23 mouse cellular contexts compared by ENCODE assay signal in genomic region chr1:84848335-84848734, GRCm38 (mm10). TPM values are rescaled to one million over a fixed set of nuclear protein-coding genes. Genes with fewer than 3 reads are reported as not detected.
DNase-seq lines count a peak whose midpoint lies in the region; ATAC-seq and TF ChIP-seq lines count a peak whose summit lies in the region.
"Had no signal": no experiment of that assay in that cellular context is flagged by ENCODE, and none has a peak within 500 bp of the region (broad histone marks: within the 10 kb centered on the region; RNA-seq: fewer than 3 reads in every experiment).

No protein-coding gene starts in this region.

- no peak for ATAC-seq in intestine, postnatal 0 days
- no peak for ATAC-seq in intestine, embryonic 16.5 days
- ATAC-seq: activated CD4-positive, CD25-positive, alpha-beta regulatory T cell, adult 4 months; forebrain, embryonic 13.5 days; forebrain, embryonic 15.5 days; forebrain, postnatal 0 days; Patski had no signal

- H3K4me2 ChIP-seq in intestine, postnatal 0 days (replicated peaks; ENCODE audit: low read depth), result peak overlapping the region; percentile 14; the same call in 1 of the 2 replicates
- H3K4me2 ChIP-seq in intestine, embryonic 16.5 days (ENCODE audit: low read depth, low read length), result no peak overlapping the region
- H3K4me2 ChIP-seq: embryonic facial prominence, embryonic 12.5 days; forebrain, embryonic 13.5 days; forebrain, embryonic 15.5 days had no signal

- H3K4me3 ChIP-seq in intestine, postnatal 0 days (ENCODE audit: low read depth, low read length), result no peak overlapping the region
- no peak overlapping the region for H3K4me3 ChIP-seq in intestine, embryonic 16.5 days (ENCODE audit: low read length)
- H3K4me3 ChIP-seq in E14TG2a.4 (replicated peaks; ENCODE audit: low read length), result peak overlapping the region; percentile 79
- H3K4me3 ChIP-seq in ES-Bruce4 (ENCODE audit: low read depth, low read length), result peak overlapping the region; percentile 97
- no peak overlapping the region for H3K4me3 ChIP-seq in layer of hippocampus, adult 2 months
- H3K4me3 ChIP-seq in kidney, adult 2 months (ENCODE audit: insufficient read depth, low read depth, low read length), result no peak overlapping the region
- H3K4me3 ChIP-seq: embryonic facial prominence, embryonic 10.5 days; embryonic facial prominence, embryonic 12.5 days; forebrain, embryonic 13.5 days; forebrain, embryonic 15.5 days had no signal

- TF ChIP-seq CTCF in intestine, postnatal 0 days (IDR thresholded peaks at IDR 0.05; ENCODE audit: low read depth), result no peak
- TF ChIP-seq CTCF in E14TG2a.4 (conservative IDR thresholded peaks at IDR 0.05; ENCODE audit: low read length), result no peak
- TF ChIP-seq CTCF in ES-Bruce4 (IDR thresholded peaks at IDR 0.05; ENCODE audit: low read depth, low read length), result no peak
- TF ChIP-seq CTCF in layer of hippocampus, adult 2 months (conservative IDR thresholded peaks at IDR 0.05), result no peak
- no peak for TF ChIP-seq CTCF in kidney, adult 2 months (conservative IDR thresholded peaks at IDR 0.05; ENCODE audit: insufficient read depth, insufficient read length, low read depth, low read length)

- no peaks in the 10 kb centered on the region for H3K36me3 ChIP-seq in intestine, postnatal 0 days (ENCODE audit: control insufficient read depth, insufficient read depth)
- H3K36me3 ChIP-seq in intestine, embryonic 16.5 days (ENCODE audit: control insufficient read depth, insufficient read depth, low read length), result no peaks in the 10 kb centered on the region
- H3K36me3 ChIP-seq in E14TG2a.4 (ENCODE audit: insufficient read depth, low read length), result peaks cover 43% of the 10 kb centered on the region
- peaks cover 15% of the 10 kb centered on the region for H3K36me3 ChIP-seq in ES-Bruce4 (ENCODE audit: control insufficient read depth, insufficient read depth, low read length, poor library complexity, severe bottlenecking)
- no peaks in the 10 kb centered on the region for H3K36me3 ChIP-seq in kidney, adult 2 months (ENCODE audit: control insufficient read depth, insufficient read depth, low read length)
- H3K36me3 ChIP-seq: embryonic facial prominence, embryonic 12.5 days; forebrain, embryonic 15.5 days had no signal

- WGBS in intestine, postnatal 0 days, result 79% methylated on average over 3 of the region's 3 CpGs
- WGBS in intestine, embryonic 16.5 days, result 89% methylated on average over 3 of the region's 3 CpGs
- 61% methylated on average over 3 of the region's 3 CpGs for WGBS in kidney, adult 2 months

- TF ChIP-seq POLR2A in ES-Bruce4 (IDR thresholded peaks at IDR 0.05; ENCODE audit: insufficient read depth, low read length), result no peak
- TF ChIP-seq POLR2A in kidney, adult 2 months (IDR thresholded peaks at IDR 0.05; ENCODE audit: low read depth, low read length), result no peak

- no peak overlapping the region; the same call in 1 of the 2 replicates for H3K27ac ChIP-seq in intestine, postnatal 0 days (ENCODE audit: low read depth, low read length)
- H3K27ac ChIP-seq in intestine, embryonic 16.5 days (ENCODE audit: low read length), result no peak overlapping the region
- H3K27ac ChIP-seq in ES-Bruce4 (ENCODE audit: insufficient read depth, low read length), result peak overlapping the region; percentile 97
- no peak overlapping the region for H3K27ac ChIP-seq in layer of hippocampus, adult 2 months
- no peak overlapping the region for H3K27ac ChIP-seq in kidney, adult 2 months (ENCODE audit: insufficient read depth, low read depth, low read length)
- H3K27ac ChIP-seq: embryonic facial prominence, embryonic 10.5 days; embryonic facial prominence, embryonic 12.5 days; forebrain, embryonic 13.5 days; forebrain, embryonic 15.5 days had no signal

- TF ChIP-seq EP300 in ES-Bruce4 (IDR thresholded peaks at IDR 0.05; ENCODE audit: insufficient read depth, low read depth, low read length), result no peak

- H3K27me3 ChIP-seq in intestine, postnatal 0 days (replicated peaks; ENCODE audit: control insufficient read depth, insufficient read depth, low read length), result no peaks in the 10 kb centered on the region
- no peaks in the 10 kb centered on the region for H3K27me3 ChIP-seq in intestine, embryonic 16.5 days (replicated peaks; ENCODE audit: control insufficient read depth, insufficient read depth, low read length)
- no peaks in the 10 kb centered on the region for H3K27me3 ChIP-seq in E14TG2a.4 (ENCODE audit: insufficient read depth, low read length)
- no peaks in the 10 kb centered on the region for H3K27me3 ChIP-seq in ES-Bruce4 (ENCODE audit: control insufficient read depth, insufficient read depth, low read length, poor library complexity, severe bottlenecking)
- no peaks in the 10 kb centered on the region for H3K27me3 ChIP-seq in kidney, adult 2 months (replicated peaks; ENCODE audit: control insufficient read depth, insufficient read depth, low read length)
- H3K27me3 ChIP-seq: embryonic facial prominence, embryonic 12.5 days; forebrain, embryonic 13.5 days; forebrain, embryonic 15.5 days; Patski had no signal

- H3K4me1 ChIP-seq in intestine, postnatal 0 days (replicated peaks; ENCODE audit: control insufficient read depth, insufficient read depth, low read length), result no peaks in the 10 kb centered on the region
- H3K4me1 ChIP-seq in intestine, embryonic 16.5 days (ENCODE audit: control insufficient read depth, insufficient read depth, low read length), result peaks cover 3% of the 10 kb centered on the region; the same call in 1 of the 2 replicates
- H3K4me1 ChIP-seq in E14TG2a.4 (replicated peaks; ENCODE audit: low read depth, low read length), result peaks cover 88% of the 10 kb centered on the region
- H3K4me1 ChIP-seq in ES-Bruce4 (ENCODE audit: control insufficient read depth, insufficient read depth, low read length), result peaks cover 6% of the 10 kb centered on the region
- H3K4me1 ChIP-seq in kidney, adult 2 months (ENCODE audit: control insufficient read depth, insufficient read depth, low read length), result peaks cover 15% of the 10 kb centered on the region
- H3K4me1 ChIP-seq: embryonic facial prominence, embryonic 12.5 days; forebrain, embryonic 13.5 days; forebrain, embryonic 15.5 days had no signal

- DNase-seq in yolk sac, embryonic 10.5 days (ENCODE audit: low spot score), result peak; percentile 55
- DNase-seq in layer of hippocampus, adult 2 months (ENCODE audit: low spot score in 2 of 2), result no peak
- DNase-seq in kidney, adult 2 months, result no peak
- DNase-seq: adrenal gland, adult 8-10 months; adrenal gland, postnatal 14 days; adrenal gland, postnatal 36 days; cerebellum, adult 11-12 months; cerebellum, adult 2 months; cerebellum, adult 9-10 months; cerebellum, postnatal 10 days; cerebellum, postnatal 25 days; forebrain, postnatal 0 days had no signal

- no peak overlapping the region for H3K9ac ChIP-seq in intestine, postnatal 0 days (ENCODE audit: low read depth, low read length)
- no peak overlapping the region for H3K9ac ChIP-seq in intestine, embryonic 16.5 days (ENCODE audit: low read depth, low read length)
- peak overlapping the region; percentile 88 for H3K9ac ChIP-seq in ES-Bruce4 (ENCODE audit: low read depth, poor library complexity, severe bottlenecking)
- H3K9ac ChIP-seq: embryonic facial prominence, embryonic 12.5 days; forebrain, embryonic 13.5 days; forebrain, embryonic 15.5 days; forebrain, postnatal 0 days had no signal

- no peaks in the 10 kb centered on the region for H3K9me3 ChIP-seq in intestine, postnatal 0 days (ENCODE audit: control insufficient read depth)
- H3K9me3 ChIP-seq in intestine, embryonic 16.5 days (ENCODE audit: control insufficient read depth, low read length), result no peaks in the 10 kb centered on the region
- no peaks in the 10 kb centered on the region for H3K9me3 ChIP-seq in E14TG2a.4 (ENCODE audit: low read length)
- no peaks in the 10 kb centered on the region for H3K9me3 ChIP-seq in ES-Bruce4 (replicated peaks; ENCODE audit: control insufficient read depth, insufficient read depth, low read length, poor library complexity, severe bottlenecking)
- H3K9me3 ChIP-seq: embryonic facial prominence, embryonic 10.5 days; embryonic facial prominence, embryonic 12.5 days; forebrain, embryonic 13.5 days; forebrain, embryonic 15.5 days; G1E had no signal

RNA-seq across cellular contexts. Expression of gene Trip12, which starts 8.0 kb away (rescaled TPM):
- 40.7 and 46.4 TPM in 2 replicates for polyA plus RNA-seq in intestine, postnatal 0 days (2015; fragmentation: Nextera tagmentation; extraction: Ambion mirVana)
- polyA plus RNA-seq in intestine, embryonic 16.5 days (2015; fragmentation: Nextera tagmentation; extraction: Ambion mirVana), result 34.5 and 42.9 TPM in 2 replicates
- 665 and 675 TPM in 2 replicates for polyA plus RNA-seq in ES-Bruce4 (2011; ENCODE audit: insufficient read depth, insufficient read length, low read depth, missing spikeins)
- total RNA-seq in layer of hippocampus, adult 2 months (2021), result 100 to 1,000 TPM; 196 to 201 TPM
- polyA plus RNA-seq in kidney, adult 2 months (2012; rRNA removed), result 26.6 and 35.7 TPM in 2 replicates

RNA-seq across cellular contexts. Expression of gene Fbxo36, which starts 8.7 kb away (rescaled TPM):
- 14.4 and 18.5 TPM in 2 replicates for polyA plus RNA-seq in intestine, postnatal 0 days (2015; fragmentation: Nextera tagmentation; extraction: Ambion mirVana)
- polyA plus RNA-seq in intestine, embryonic 16.5 days (2015; fragmentation: Nextera tagmentation; extraction: Ambion mirVana), result 14.9 and 17.1 TPM in 2 replicates
- 11.1 and 13.5 TPM in 2 replicates for polyA plus RNA-seq in ES-Bruce4 (2011; ENCODE audit: insufficient read depth, insufficient read length, low read depth, missing spikeins)
- 1 to 10 TPM; 2.4 to 3.1 TPM for total RNA-seq in layer of hippocampus, adult 2 months (2021)
- 28.7 and 32.3 TPM in 2 replicates for polyA plus RNA-seq in kidney, adult 2 months (2012; rRNA removed)

Comparison
In these comparisons a context has a peak if more than half of its experiments do, and no peak if none do; other contexts are left out.
1. H3K4me3 ChIP-seq: peak in E14TG2a.4 (single experiment) and ES-Bruce4 (single experiment); none in intestine, postnatal 0 days (single experiment), intestine, embryonic 16.5 days (single experiment), layer of hippocampus, adult 2 months (single experiment) and kidney, adult 2 months (single experiment).
2. RNA of gene Trip12, which starts 8.0 kb away (polyA plus RNA-seq): 665 to 675 TPM in ES-Bruce4; 40.7 to 46.4 TPM in intestine, postnatal 0 days, 26.6 to 35.7 TPM in kidney, adult 2 months and 34.5 to 42.9 TPM in intestine, embryonic 16.5 days; every median in the first group is over 10 times any median in the second.